Mouse (Mus musculus) brown adipose tissue, adult 24 weeks (tissue): Measurements from ENCODE around the gene Cog6. TPM values are rescaled to one million over a fixed set of nuclear protein-coding genes. Genes with fewer than 3 reads are reported as not detected.
A peak's percentile ranks its signal among the peaks of the same experiment; 100 is the strongest.

ENCODE experiments used
- H3K27ac ChIP-seq: fragments of 200-500 bp; replicated peaks from 2 replicates; pipeline ENCODE4 v1.5.1; 2012; ENCODE audit warnings: low read depth, mild to moderate bottlenecking, low read length
- H3K4me1 ChIP-seq: fragments of 200-500 bp; 2 replicates; pipeline ENCODE4 v1.6.1; 2012; ENCODE audit warnings: low read length, mixed read lengths; ENCODE audit not compliant: control insufficient read depth, insufficient read depth, insufficient read length
- H3K4me3 ChIP-seq: fragments of 200-500 bp; 2 replicates; pipeline ENCODE4 v1.5.1; 2012; ENCODE audit warnings: low read depth, mild to moderate bottlenecking, low read length, moderate library complexity; ENCODE audit not compliant: insufficient read depth
- polyA plus RNA-seq: library from polyadenylated mRNA; stranded (reverse); fragments of >200 nt; gene quantifications from 2 replicates; pipeline ENCODE4 v1.2.4, GENCODE M21; 2012; ENCODE audit not compliant: missing spikeins, insufficient read depth, insufficient read length

The Cog6 gene
- polyA plus RNA-seq, 1 experiment = 24.0 TPM

DNA sequence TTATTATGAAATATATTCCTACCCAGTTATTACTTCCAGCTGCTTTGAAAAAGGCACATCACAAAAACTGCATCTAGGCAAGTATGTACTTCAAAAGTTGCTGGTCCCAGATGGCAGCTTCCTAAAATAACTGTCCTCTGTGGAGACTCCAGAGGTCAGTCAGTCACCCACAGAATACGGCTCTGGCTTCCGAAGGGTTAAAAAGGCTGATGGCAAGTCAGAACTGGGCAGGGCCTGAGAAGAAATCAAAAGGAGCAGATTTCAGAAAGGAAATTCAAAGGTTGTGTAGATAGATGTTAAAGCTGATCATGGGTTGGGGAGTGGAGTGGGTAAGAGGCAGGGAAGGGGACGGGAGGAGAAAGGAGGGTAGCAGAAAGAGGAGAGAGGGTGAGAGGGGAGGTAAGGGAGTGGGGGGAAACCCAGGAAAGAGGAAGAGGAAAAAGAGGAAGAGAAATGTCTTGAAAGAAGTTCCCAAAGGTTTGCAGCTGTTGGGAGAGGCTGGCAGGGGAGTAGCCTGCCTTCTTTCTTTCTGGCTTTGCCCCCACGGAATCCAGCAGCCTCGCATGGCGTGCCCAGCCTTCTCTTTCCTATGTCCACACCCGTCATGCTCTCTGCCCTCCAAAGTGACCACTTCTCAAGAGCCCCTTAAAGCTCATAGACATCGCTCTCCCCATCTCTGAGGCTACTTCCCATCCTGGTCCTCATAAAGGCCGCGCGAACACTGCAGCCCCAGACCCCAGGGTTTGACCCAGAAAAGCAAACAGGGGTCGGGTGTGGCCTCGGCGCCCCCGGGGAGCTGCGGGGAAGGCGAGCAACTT lies 23.8 kb upstream of the Cog6 start:
- Histone ChIP-seq H3K27ac (no peak overlapping the region), H3K4me3 (peak overlapping the region; percentile 80), H3K4me1 (no peaks in the 10 kb centered on the region)

DNA sequence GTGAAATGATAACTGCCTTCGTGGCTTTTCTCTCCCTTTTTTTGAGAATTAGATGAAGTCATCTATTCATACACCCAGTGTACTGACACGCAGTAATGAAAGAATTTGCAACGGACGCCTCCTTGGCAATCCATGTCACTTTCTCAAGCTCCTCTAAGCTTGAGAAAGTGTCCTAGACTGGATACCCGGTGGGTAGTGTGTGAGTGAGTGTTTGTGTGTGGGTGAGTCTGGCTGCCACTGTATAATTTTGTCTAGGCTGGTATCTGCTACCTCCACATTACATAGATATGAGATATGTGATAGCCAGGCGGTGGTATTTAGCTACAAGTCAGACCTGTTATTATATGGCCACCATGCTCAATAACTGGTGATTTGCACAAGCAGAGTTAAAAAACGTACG lies 22.7 kb upstream of the Cog6 start:
- H3K27ac ChIP-seq = no peak overlapping the region
- H3K4me1 ChIP-seq = no peaks in the 10 kb centered on the region
- no peak overlapping the region for H3K4me3 ChIP-seq

DNA sequence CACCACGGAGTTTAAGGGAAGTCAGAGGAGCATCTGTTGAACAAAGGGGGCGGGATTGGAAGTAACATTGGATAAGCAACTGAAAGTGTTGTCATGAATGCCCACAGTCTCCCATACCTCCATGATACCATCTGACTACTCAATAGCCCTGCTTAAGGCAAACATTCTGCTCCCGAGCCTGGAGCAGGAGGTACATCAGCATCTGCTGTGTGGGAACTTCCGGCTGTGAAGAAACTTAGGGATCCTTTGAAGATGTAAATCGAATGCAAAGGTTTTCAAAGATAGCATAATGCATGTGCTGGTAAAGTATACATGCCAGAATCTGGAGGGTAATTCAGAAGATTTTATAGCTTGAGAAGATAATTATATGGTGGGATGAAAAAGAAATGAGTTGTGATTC lies 21.9 kb upstream of the Cog6 start:
- H3K4me1 ChIP-seq = no peaks in the 10 kb centered on the region

DNA sequence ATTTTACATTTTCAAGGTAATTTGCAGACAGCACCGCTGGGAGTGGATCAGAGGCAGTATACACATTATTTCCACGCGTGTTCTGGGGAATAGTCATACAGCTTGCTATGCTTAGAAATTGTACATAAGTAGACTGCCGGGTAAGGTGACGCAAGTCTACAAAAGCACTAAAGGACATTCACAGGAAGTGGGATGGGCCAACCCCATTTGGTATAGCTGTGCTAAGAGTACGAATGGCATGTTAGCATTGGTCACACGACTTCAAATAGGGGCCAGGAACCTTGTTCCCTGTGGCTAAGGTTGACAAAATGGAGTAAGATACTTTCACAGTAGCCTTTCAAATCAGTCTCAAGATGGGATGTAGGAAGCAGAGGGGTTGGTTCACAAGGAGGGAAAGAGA lies 19.9 kb upstream of the Cog6 start:
- Histone ChIP-seq H3K27ac (no peak overlapping the region), H3K4me3 (no peak overlapping the region), H3K4me1 (no peaks in the 10 kb centered on the region)

More for the DNA sequence above, 21.9 kb upstream of the Cog6 start:
- Histone ChIP-seq H3K4me3 (no peak overlapping the region), H3K27ac (no peak overlapping the region)

DNA sequence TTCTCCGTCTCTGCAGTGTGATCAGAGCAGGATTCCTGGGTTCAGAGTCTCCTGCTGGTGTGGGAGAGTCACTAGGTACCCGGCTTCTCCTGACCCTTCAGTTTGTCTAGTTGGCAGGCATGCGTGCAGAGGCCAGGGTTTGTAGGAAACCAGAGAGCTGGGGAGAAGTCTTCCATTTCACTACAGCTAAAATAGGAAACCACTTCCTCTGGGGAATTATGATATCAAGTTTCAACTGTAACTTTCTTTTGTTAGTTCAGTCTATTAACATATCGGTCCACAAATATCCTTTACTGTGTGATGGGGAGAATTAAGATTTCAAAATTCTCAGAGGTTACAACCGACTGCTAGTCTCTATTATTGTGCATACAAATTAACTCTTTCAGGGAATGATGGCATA lies 19.0 kb upstream of the Cog6 start:
- H3K4me1 ChIP-seq = no peaks in the 10 kb centered on the region
- no peak overlapping the region for H3K4me3 ChIP-seq
- no peak overlapping the region for H3K27ac ChIP-seq

DNA sequence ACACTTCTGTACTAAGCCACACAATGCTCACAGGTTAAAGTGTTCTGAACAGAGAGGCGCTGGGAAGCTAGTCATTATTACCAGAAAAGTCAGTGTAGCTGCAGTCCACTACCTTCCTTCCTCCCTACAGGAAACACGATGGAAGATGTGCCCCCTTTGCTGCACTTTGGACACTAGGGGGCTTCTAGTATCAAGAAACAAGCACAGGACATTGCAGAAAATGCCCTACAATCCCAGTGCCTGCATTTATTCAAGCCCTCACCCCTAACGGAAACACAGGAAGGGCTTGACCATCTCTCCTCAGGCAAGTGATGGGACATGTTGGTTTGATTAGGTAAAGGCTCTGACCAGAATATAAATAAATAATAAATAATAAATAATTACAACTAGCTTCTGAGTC lies 16.4 kb upstream of the Cog6 start:
- Histone ChIP-seq H3K27ac (no peak overlapping the region), H3K4me3 (no peak overlapping the region)

DNA sequence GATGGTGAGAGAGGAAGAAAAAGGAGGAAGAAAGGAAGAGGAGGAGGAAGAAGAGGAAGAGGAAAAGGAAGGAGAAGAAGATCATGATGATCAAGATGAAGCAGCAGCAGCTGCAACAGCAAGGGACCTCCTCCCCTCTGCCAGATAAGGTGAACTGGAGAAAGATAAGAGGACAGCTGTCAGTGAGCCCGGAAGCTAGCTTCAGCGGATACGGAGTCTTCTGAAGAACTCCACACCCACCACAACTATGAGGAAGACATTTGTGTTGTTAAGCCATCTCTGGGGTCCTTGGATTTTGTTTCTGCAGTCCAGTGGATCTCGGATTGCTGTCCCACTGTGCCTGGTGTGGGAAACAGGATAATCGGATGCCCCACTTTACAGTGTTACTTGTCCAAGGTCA lies 15.4 kb upstream of the Cog6 start:
- no peaks in the 10 kb centered on the region for H3K4me1 ChIP-seq
- no peak overlapping the region for H3K4me3 ChIP-seq
- no peak overlapping the region for H3K27ac ChIP-seq

More for the DNA sequence above, 16.4 kb upstream of the Cog6 start:
- H3K4me1 ChIP-seq = no peaks in the 10 kb centered on the region

DNA sequence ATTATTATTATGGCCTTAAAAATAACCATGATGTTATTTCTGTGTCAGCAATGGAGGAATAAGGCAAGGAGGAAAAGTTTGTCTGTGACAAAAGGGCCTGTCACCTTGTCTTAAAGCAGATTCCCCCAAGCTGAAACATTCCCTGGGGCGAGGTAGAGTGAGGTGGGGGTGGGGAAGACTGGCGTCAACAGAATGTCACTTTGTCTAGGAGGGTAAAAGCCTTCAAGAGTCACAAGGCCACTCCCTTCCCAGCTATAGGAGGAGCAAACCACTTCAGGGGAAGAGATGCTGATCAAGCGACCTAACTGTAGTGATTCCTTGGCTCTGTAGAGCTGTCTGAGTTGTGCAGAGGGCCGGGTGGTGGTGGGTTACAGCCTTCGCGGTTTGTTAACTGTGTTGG lies 14.5 kb upstream of the Cog6 start:
- H3K4me1 ChIP-seq = no peaks in the 10 kb centered on the region
- no peak overlapping the region for H3K4me3 ChIP-seq
- no peak overlapping the region for H3K27ac ChIP-seq

DNA sequence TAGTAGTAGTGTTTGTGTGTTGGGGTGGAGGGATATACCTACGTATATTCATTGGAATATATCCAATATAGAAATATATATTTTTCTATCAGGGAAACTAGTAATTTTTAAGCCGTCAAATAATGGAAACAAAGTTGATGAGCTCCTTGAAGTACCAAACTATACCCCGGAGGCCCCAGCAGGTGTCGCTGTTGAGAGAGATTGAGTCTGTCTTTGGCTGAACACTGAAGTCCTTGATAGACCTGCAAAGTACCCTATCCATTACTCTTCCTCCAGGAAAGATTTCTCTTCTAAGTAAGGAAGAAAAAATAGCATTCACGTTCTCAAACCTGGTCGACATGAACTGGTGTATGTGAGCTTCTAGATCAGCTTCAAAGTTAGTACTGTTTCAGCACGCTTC lies 12.0 kb upstream of the Cog6 start:
- Histone ChIP-seq H3K27ac (no peak overlapping the region), H3K4me1 (no peaks in the 10 kb centered on the region), H3K4me3 (no peak overlapping the region)

DNA sequence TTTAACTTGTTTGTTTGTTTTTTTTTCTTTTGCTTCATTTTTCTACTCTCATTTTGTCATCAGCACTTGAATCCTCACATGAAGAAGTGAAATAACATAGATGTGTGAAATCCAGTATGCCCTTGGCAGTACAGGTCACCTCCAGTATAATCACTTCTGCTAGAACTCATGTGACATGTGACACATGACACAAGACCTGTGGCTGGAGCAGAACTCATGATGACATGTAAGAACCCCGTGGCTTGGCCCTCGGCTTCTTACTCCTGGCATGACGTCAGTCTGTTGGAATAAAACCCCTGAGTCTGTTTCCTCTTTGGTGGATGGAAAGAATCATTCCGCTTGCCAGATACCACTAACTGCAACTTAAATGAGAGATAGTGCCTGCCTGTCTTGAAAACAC lies 10.3 kb upstream of the Cog6 start:
- H3K27ac ChIP-seq = no peak overlapping the region

DNA sequence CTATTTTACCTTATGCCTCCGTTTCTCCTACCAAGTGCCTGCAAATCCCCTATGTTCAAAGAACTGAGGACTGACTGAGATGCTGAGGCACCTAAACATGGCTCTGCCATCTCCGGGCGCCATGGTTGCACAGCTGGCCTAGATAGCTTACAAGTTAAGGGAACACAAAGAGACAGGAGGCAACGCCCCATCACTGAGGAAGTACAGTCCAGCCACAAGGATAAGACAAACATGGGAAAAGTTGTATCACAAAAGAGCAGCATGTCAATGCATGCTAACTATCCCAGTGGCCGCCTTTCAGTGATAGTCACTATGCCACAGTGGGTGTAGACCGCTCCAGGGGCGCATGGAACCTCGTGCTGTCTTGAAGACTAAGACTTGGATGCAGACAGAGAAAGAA lies 9.6 kb downstream of the Cog6 start:
- H3K27ac ChIP-seq = no peak overlapping the region
- no peaks in the 10 kb centered on the region for H3K4me1 ChIP-seq
- H3K4me3 ChIP-seq = no peak overlapping the region

More for the DNA sequence above, 10.3 kb upstream of the Cog6 start:
- no peak overlapping the region for H3K4me3 ChIP-seq
- no peaks in the 10 kb centered on the region for H3K4me1 ChIP-seq

DNA sequence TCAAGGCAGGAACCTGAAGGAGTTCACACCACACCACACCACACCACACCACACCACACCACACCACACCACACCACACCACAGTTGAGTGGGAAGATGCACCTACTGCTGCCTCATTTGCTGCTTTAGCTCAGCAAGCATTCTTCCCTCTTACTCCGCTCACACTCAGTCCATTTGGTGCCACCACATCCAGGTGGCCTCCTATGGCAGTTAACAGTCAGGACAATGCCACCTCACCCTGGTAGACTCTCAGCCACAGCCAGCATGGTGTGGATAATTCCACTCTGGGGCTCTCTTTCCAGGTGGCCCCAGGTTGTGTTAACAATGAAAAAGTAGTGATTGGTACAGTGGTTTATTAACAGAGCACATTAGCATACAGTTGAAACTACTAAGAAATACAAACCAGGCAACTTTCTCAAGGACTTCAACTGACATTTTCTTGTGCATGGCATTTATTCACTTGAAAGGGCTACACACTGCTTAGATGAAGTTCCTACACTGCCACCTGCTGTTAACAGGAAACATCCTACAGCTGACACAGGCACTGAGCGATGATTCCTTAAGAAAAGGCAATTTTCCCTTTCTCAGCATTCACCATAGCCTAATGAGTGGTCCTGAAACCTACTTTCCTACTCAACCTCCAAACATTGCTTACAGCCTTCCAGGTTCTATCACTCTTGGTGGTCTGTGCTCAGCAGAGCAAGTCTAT lies 12.5 kb downstream of the Cog6 start:
- no peak overlapping the region for H3K27ac ChIP-seq
- H3K4me1 ChIP-seq = no peaks in the 10 kb centered on the region
- no peak overlapping the region for H3K4me3 ChIP-seq

DNA sequence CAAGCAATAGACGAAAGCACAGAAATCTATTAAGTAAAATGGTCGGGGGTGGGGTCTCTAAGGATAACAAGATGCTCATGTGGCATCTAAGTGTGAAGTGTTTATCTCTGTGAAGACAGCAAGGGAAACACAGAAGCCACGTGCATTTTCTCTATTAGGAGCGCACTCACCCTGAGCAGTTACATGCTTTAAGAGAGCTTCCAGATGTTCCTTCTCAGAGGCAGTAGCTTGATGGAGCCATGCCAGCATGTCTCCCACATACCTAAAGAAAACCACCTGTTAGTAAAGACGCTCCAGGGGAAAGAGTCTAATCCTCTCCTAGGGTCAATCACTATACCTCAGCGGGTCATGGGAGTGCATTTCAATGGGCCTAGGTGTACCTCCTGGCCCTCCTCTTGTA lies 15.0 kb downstream of the Cog6 start:
- H3K4me3 ChIP-seq = no peak overlapping the region
- H3K27ac ChIP-seq = no peak overlapping the region
- no peaks in the 10 kb centered on the region for H3K4me1 ChIP-seq

DNA sequence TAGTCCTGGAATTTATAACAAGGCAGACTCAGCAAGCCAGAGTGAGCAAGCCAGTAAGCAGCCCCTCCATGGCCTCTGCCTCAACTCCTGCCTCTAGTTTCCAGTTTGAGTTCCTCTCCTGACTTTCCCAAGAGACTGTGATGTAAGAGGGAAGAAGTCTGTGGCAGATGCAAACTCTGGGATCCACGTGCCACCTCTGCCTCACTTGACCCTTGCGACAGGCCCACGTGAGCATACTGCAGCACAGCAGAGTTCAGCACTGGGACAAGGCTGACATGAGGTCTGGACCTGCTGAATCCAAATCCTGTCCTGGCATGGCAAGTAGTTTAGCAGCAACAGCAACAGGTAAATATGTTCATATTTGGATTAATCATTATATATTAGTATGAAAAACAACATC lies 17.0 kb downstream of the Cog6 start:
- Histone ChIP-seq H3K4me1 (no peaks in the 10 kb centered on the region), H3K4me3 (no peak overlapping the region), H3K27ac (no peak overlapping the region)

DNA sequence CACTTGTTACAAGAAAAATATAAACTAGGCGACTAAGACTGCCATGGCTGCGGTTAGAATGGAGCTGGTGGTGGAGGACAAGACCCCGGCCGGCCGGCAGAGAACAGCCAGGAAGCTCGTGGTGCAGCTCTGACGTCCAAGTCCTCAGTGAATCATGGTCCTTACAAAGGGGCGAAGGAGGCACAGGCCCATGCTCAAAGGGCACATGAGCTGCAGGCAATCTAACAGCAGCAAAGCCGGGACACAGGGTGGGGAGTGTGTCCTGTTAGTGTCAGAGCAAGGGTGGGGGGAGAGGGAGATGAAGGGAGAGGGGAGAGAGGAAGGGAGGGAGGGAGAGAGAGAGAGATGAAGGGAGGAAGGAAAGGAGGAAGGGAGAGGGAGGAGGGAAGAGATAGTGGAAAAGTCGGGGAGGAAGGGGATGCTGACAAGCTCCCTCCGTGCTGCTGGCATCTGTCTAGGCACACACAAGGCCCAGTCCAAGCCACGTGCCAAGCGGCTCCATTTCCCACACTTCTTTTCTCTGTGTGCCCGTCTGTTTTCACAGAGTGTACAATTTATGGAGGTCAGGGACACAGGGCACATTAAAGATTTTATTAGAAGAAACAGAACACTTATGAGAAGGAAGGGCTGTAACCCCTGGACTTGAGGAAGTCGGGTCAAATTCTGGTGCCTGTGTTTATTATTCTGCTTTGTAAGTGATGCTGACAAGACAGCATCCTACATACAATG lies 17.9 kb downstream of the Cog6 start:
- no peak overlapping the region for H3K27ac ChIP-seq
- no peak overlapping the region for H3K4me3 ChIP-seq
- no peaks in the 10 kb centered on the region for H3K4me1 ChIP-seq
